Mouse (Mus musculus) heart, adult 2 months (tissue): ENCODE data around the gene Il22ra1. TPM values are rescaled to one million over a fixed set of nuclear protein-coding genes. Genes with fewer than 3 reads are reported as not detected.
A peak's percentile ranks its signal among the peaks of the same experiment; 100 is the strongest.

ENCODE experiments used
- DNase-seq, 2 experiments: peaks; one replicate each; pipeline ENCODE4 v3.0.0; 2021
- H3K27ac ChIP-seq: fragments of 200-600 bp; 2 replicates; pipeline ENCODE4 v1.8.1; 2022
- H3K27me3 ChIP-seq: fragments of 200-500 bp; 2 replicates; pipeline ENCODE4 v1.6.1; 2012; ENCODE audit warnings: mild to moderate bottlenecking, low read length, inconsistent platforms, mixed read lengths; ENCODE audit not compliant: control insufficient read depth, insufficient read depth
- H3K36me3 ChIP-seq: fragments of 200-500 bp; 2 replicates; pipeline ENCODE4 v1.6.1; 2012; ENCODE audit warnings: low read length, inconsistent platforms; ENCODE audit not compliant: control insufficient read depth, insufficient read depth
- H3K4me1 ChIP-seq: fragments of 200-500 bp; 2 replicates; pipeline ENCODE4 v1.6.1; 2011; ENCODE audit warnings: low read length; ENCODE audit not compliant: control insufficient read depth, insufficient read depth
- H3K4me3 ChIP-seq: fragments of 200-600 bp; 2 replicates; pipeline ENCODE4 v1.8.1; 2022
- H3K79me2 ChIP-seq: fragments of 200-500 bp; replicated peaks from 2 replicates; pipeline ENCODE4 v1.6.1; 2012; ENCODE audit warnings: mild to moderate bottlenecking, inconsistent platforms, low read length, moderate library complexity, mixed read lengths; ENCODE audit not compliant: control insufficient read depth, insufficient read depth
- H3K9ac ChIP-seq: fragments of 200-500 bp; 2 replicates; pipeline ENCODE4 v1.6.1; 2012; ENCODE audit warnings: low read depth, mild to moderate bottlenecking, control low read depth, inconsistent platforms, low read length, mixed read lengths
- CTCF ChIP-seq: fragments of 200-600 bp; IDR thresholded peaks from 2 replicates; pipeline ENCODE4 v1.8.1; 2022; ENCODE audit warnings: antibody characterized with exemption, mild to moderate bottlenecking, moderate library complexity
- EP300 ChIP-seq: fragments of 200-500 bp; IDR thresholded peaks from 2 replicates; pipeline ENCODE4 v1.6.1; 2011; ENCODE audit warnings: low read depth, low read length, control low read depth; ENCODE audit not compliant: insufficient read depth
- POLR2A ChIP-seq: fragments of 200-500 bp; IDR thresholded peaks from 2 replicates; pipeline ENCODE4 v1.6.1; 2011; ENCODE audit warnings: mild to moderate bottlenecking, low read depth, low read length, control low read depth; ENCODE audit not compliant: insufficient read depth
- WGBS: fragments of 180-500 bp; shearing (Covaris S2); methylation state at CpG from one replicate; pipeline ENCODE4 v1.1.7; 2018; 5-methylcytosine and 5-hydroxymethylcytosine counted together
- intact Hi-C: fragments of 180-260 bp; cut with DNase I; formaldehyde crosslinking; loops from one replicate; pipeline ENCODE4 v1.15.1; 2025
- polyA plus RNA-seq: library from polyadenylated mRNA; depleted of rRNA; stranded (reverse); fragments of >200 nt; gene quantifications from 2 replicates; pipeline ENCODE4 v1.2.3, GENCODE M21; 2012
- total RNA-seq, 2 experiments: library from RNA; stranded (reverse); gene quantifications; 2 replicates each; pipeline ENCODE4 v1.2.3; 2021

The Il22ra1 gene
- total and polyA plus RNA-seq, 3 experiments: 0.23 to 0.42 (median 0.30) TPM

DNA sequence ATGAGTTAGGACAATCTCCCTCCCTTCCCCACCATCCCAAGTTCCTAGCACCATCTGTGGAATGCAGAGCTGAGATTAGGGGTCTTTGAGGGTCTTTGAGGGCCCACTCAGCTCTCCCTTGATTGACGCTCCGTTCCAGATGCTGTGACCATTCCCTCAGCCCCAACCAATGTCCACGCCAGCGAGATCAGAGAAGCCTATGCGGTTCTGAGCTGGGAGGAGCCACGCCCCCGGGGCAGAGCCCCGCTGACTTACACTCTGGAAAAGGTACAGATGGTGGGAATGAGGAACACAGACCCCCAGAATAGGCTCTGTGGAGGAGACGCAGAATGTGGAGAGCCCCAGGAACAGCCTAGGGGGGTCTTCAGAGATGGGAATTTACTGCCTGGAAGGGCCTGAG, 51.7 kb downstream of the Il22ra1 start:
- H3K27ac ChIP-seq: no peak overlapping the region
- 69% methylated on average over 9 of the region's 9 CpGs for WGBS
- H3K4me1 ChIP-seq: peaks cover 2% of the 10 kb centered on the region
- no peak for DNase-seq
- no peaks in the 10 kb centered on the region for H3K79me2 ChIP-seq
- H3K36me3 ChIP-seq: no peaks in the 10 kb centered on the region
- no peak overlapping the region for H3K9ac ChIP-seq
- intact Hi-C loops: no loop called here
- TF ChIP-seq CTCF (no peak), POLR2A (no peak), EP300 (no peak)
- no peaks in the 10 kb centered on the region for H3K27me3 ChIP-seq
- H3K4me3 ChIP-seq: no peak overlapping the region

DNA sequence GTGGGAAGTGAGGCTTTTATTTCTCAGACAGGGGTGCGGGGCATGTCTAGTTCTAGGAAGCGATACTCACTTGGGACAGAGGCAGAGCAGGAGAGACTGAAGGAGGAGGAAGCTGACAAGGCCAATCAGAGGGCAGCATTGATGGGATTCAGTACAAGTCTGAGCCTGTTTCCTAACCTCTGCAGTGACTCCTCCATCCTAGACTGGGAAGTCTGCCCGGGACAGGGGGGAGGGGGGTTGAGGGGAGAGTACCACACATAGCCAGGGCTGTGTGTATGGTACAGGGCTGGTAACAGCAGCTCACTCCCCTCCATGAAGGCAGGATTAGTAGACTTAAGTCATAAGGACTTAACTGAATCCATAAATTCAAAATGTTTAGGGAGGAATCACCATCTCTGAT, 52.3 kb downstream of the Il22ra1 start:
- intact Hi-C loops: no loop called here
- Histone ChIP-seq H3K4me1 (peaks cover 2% of the 10 kb centered on the region), H3K36me3 (no peaks in the 10 kb centered on the region), H3K4me3 (no peak overlapping the region), H3K27me3 (no peaks in the 10 kb centered on the region), H3K9ac (no peak overlapping the region), H3K27ac (no peak overlapping the region), H3K79me2 (no peaks in the 10 kb centered on the region)
- peak in 1 of 2 experiments; percentile 37 for DNase-seq
- no peak for TF ChIP-seq POLR2A
- TF ChIP-seq EP300: 0 out of 2 replicates have a peak, but pooled peaks have one; percentile 16
- TF ChIP-seq CTCF: no peak
- WGBS: 25% methylated on average over 3 of the region's 3 CpGs

DNA sequence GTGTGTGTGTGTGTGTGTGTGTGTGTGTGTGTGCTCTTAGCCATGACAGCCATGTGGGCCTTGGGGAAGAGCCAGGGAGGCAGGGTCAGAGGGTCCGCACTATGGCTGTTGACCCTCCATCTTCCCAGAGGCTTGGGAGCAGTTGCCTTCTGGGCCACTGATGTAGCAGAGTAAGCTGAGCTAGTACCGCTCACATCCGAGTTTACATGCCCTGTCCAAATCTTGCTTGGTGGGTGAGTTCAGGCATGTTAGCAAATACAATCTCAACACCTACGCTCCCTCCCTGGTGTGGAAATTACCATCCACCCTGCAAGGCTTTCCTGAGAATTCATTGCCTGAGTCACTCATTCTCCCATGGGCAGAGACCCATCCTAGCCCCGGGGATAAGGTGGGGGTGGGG, 53.3 kb downstream of the Il22ra1 start:
- TF ChIP-seq EP300 (no peak), CTCF (no peak), POLR2A (no peak)
- no peak for DNase-seq

DNA sequence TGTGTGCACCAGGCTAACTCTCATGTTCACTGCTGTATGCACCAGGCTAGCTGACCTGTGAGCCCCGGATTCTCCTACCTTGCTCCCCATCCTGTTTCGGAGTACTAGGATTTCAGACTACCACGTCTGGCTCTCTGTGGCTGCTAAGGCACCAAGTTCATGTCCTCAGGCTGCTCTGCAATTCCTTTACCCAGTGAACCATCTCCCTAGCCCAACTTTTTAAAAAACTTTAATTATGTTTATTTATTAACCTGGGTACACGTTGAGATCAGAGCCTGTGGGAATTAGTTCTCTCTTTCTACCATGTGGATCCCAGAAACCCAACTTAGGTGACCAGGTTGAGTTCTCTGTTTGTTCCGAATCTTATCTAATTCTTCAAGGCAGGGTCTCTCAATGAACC, 58.6 kb downstream of the Il22ra1 start:
- DNase-seq: no peak
- TF ChIP-seq POLR2A (no peak), EP300 (no peak), CTCF (no peak)
- intact Hi-C loops: no loop called here
- Histone ChIP-seq H3K36me3 (no peaks in the 10 kb centered on the region), H3K4me1 (no peaks in the 10 kb centered on the region), H3K9ac (no peak overlapping the region), H3K27me3 (no peaks in the 10 kb centered on the region), H3K79me2 (no peaks in the 10 kb centered on the region), H3K27ac (no peak overlapping the region), H3K4me3 (no peak overlapping the region)
- WGBS: 82% methylated on average over 5 of the region's 5 CpGs

More for the DNA sequence above, 53.3 kb downstream of the Il22ra1 start:
- Histone ChIP-seq H3K36me3 (no peaks in the 10 kb centered on the region), H3K9ac (no peak overlapping the region), H3K27me3 (no peaks in the 10 kb centered on the region), H3K79me2 (no peaks in the 10 kb centered on the region), H3K4me1 (peaks cover 2% of the 10 kb centered on the region), H3K4me3 (no peak overlapping the region), H3K27ac (no peak overlapping the region)
- intact Hi-C loops: no loop called here
- WGBS: 88% methylated on average over 5 of the region's 5 CpGs

DNA sequence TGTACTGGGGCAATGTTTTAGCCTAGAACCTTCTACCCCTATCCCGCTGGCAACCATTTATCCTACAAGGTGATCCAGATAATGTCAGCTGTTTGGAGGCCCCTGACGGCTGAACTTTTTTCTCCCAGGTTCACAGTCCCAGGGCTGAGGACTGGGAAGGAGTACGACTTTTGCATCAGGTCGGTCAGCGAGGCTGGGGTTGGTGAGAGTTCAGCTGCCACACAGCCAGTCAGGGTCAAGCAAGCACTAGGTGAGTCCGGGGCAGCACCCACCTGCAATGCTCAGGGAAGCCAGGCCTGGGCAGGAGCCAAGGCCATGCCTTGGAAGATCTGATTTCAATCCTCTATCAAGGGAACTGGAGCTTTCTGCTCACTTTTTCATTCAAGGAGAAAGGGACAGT, 59.3 kb downstream of the Il22ra1 start:
- no peak overlapping the region for H3K9ac ChIP-seq
- no peaks in the 10 kb centered on the region for H3K27me3 ChIP-seq
- DNase-seq: no peak
- WGBS: 87% methylated on average over 6 of the region's 6 CpGs
- no peaks in the 10 kb centered on the region for H3K4me1 ChIP-seq
- TF ChIP-seq CTCF (no peak), POLR2A (no peak), EP300 (no peak)
- H3K4me3 ChIP-seq: no peak overlapping the region
- no peaks in the 10 kb centered on the region for H3K36me3 ChIP-seq
- intact Hi-C loops: no loop called here
- no peak overlapping the region for H3K27ac ChIP-seq
- H3K79me2 ChIP-seq: no peaks in the 10 kb centered on the region

DNA sequence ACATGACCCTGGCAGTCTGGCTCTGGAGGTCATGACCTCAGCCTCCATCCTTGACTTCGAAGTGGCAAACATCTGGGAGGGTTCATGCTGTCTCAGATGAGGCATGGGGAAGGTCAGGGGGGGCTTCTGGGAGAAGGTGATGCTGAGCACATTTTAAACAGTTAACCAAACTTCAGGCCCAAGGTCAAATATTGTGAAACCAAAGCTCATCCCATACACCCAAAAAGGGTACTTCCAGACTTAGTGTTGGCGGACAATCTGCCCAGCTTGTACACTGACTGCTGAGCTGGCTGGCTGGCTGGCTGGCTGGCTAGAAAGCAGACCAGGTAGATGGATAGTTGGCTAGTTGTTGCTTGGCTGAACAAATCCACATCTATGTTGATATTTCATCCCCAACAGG, 61.2 kb downstream of the Il22ra1 start:
- no peak for DNase-seq

More for the DNA sequence above, 61.2 kb downstream of the Il22ra1 start:
- intact Hi-C loops: no loop called here
- Histone ChIP-seq H3K79me2 (no peaks in the 10 kb centered on the region), H3K36me3 (no peaks in the 10 kb centered on the region), H3K27me3 (no peaks in the 10 kb centered on the region), H3K4me3 (no peak overlapping the region), H3K9ac (no peak overlapping the region), H3K27ac (no peak overlapping the region), H3K4me1 (no peaks in the 10 kb centered on the region)
- no peak for TF ChIP-seq CTCF
- no peak for TF ChIP-seq EP300
- TF ChIP-seq POLR2A: no peak
- WGBS: 69% methylated on average over 2 of the region's 2 CpGs
